Mouse (Mus musculus) lung, postnatal 0 days (tissue): Measurements from ENCODE around the gene Nalcn.

Source experiments
- CTCF ChIP-seq: IDR thresholded peaks from 2 replicates; pipeline ENCODE4 v1.5.1; 2016; ENCODE audit warnings: antibody characterized with exemption, mild to moderate bottlenecking
- EP300 ChIP-seq: IDR thresholded peaks from 2 replicates; pipeline ENCODE4 v1.6.1; 2016; ENCODE audit warnings: antibody characterized with exemption, mild to moderate bottlenecking, control low read depth

- no peak for TF ChIP-seq EP300
- peak; percentile 61 for TF ChIP-seq CTCF
These were observed 387.0 kb downstream of the Nalcn start for GRCm38 (mm10) chr14:123239945-123240344.
